Mouse (Mus musculus) limb, embryonic 14.5 days (tissue): Measurements from ENCODE around the gene Nt5m. TPM values are rescaled to one million over a fixed set of nuclear protein-coding genes. Genes with fewer than 3 reads are reported as not detected.
"Not testable (repeated sequence)": the region's sequence is repeated elsewhere in the genome, so short reads cannot be mapped to it uniquely, and the experiment has no call there.

Experiments used
- ATAC-seq: fragments of 200-750 bp; cut with Nextera tagmentation; 2 replicates; pipeline ENCODE4 v1.8.0; 2017; ENCODE audit warnings: low read depth, moderate number of reproducible peaks, moderate TSS enrichment; ENCODE audit not compliant: low FRiP score
- DNase-seq: peaks from one replicate; pipeline ENCODE4 v3.0.0-alpha.2; 2015; ENCODE audit warnings: low spot score
- H3K27ac ChIP-seq: fragments of 300-500 bp; sonication (generic); replicated peaks from 2 replicates; pipeline ENCODE4 v1.5.1; 2014; ENCODE audit warnings: low read depth, mild to moderate bottlenecking, low read length, moderate library complexity, mixed read lengths
- H3K27me3 ChIP-seq: fragments of 300-500 bp; sonication (generic); 2 replicates; pipeline ENCODE4 v1.6.1; 2014; ENCODE audit warnings: low read length, mixed read lengths; ENCODE audit not compliant: control insufficient read depth, insufficient read depth
- H3K36me3 ChIP-seq: fragments of 300-500 bp; sonication (generic); 2 replicates; pipeline ENCODE4 v1.6.1; 2014; ENCODE audit warnings: mild to moderate bottlenecking, low read length, moderate library complexity, mixed read lengths; ENCODE audit not compliant: control insufficient read depth, insufficient read depth
- H3K4me1 ChIP-seq: fragments of 300-500 bp; sonication (generic); 2 replicates; pipeline ENCODE4 v1.6.1; 2014; ENCODE audit warnings: antibody characterized with exemption, low read length, mixed read lengths; ENCODE audit not compliant: control insufficient read depth, insufficient read depth
- H3K4me2 ChIP-seq: fragments of 300-500 bp; sonication (generic); replicated peaks from 2 replicates; pipeline ENCODE4 v1.6.1; 2014; ENCODE audit warnings: low read depth, mild to moderate bottlenecking, low read length, moderate library complexity; ENCODE audit not compliant: severe bottlenecking
- H3K4me3 ChIP-seq: fragments of 300-500 bp; sonication (generic); replicated peaks from 2 replicates; pipeline ENCODE4 v1.5.1; 2014; ENCODE audit warnings: low read length
- H3K9ac ChIP-seq: fragments of 300-500 bp; sonication (generic); 2 replicates; pipeline ENCODE4 v1.6.1; 2014; ENCODE audit warnings: mild to moderate bottlenecking, low read depth, low read length, moderate library complexity; ENCODE audit not compliant: severe bottlenecking
- H3K9me3 ChIP-seq: fragments of 300-500 bp; sonication (generic); 2 replicates; pipeline ENCODE4 v1.6.1; 2016; ENCODE audit warnings: low read length; ENCODE audit not compliant: control insufficient read depth
- POLR2A ChIP-seq: fragments of 200-500 bp; IDR thresholded peaks from 2 replicates; pipeline ENCODE4 v1.8.0; 2012; ENCODE audit warnings: inconsistent platforms, mild to moderate bottlenecking, moderate library complexity, borderline replicate concordance; ENCODE audit not compliant: insufficient read depth, insufficient read length; ENCODE audit errors: extremely low read depth
- WGBS: fragments of 180-500 bp; shearing (Covaris S2); extraction: QIAGEN DNeasy Blood & Tissue Kit; methylation state at CpG from one replicate; pipeline ENCODE4 v1.1.7; 2014; 5-methylcytosine and 5-hydroxymethylcytosine counted together
- polyA plus RNA-seq, 2 experiments: library from polyadenylated mRNA; depleted of rRNA in 1 of 2; stranded (reverse) in 1 of 2; unstranded in 1 of 2; fragments of >200 nt; fragmentation: Nextera tagmentation in 1 of 2; extraction: Ambion mirVana in 1 of 2; gene quantifications; 2 replicates each; pipeline versions ENCODE4 v1.2.1 to v1.2.3; 2012 to 2014

Nt5m gene
- polyA plus RNA-seq, 2 experiments: 39.7 to 41.9 TPM

- Histone ChIP-seq H3K36me3 (peaks cover 38% of the 10 kb centered on the region), H3K4me3 (no peak overlapping the region), H3K9ac (no peak overlapping the region), H3K4me2 (no peak overlapping the region), H3K4me1 (no peaks in the 10 kb centered on the region), H3K27ac (no peak overlapping the region), H3K9me3 (no peaks in the 10 kb centered on the region), H3K27me3 (no peaks in the 10 kb centered on the region)
- no peak for TF ChIP-seq POLR2A
- no peak for ATAC-seq
- DNase-seq: no peak
- WGBS: 81% methylated on average over 6 of the region's 6 CpGs
Observed at GRCm38 (mm10) chr11:59814936-59815335, 24.3 kb upstream of the Nt5m start.

- no peak for DNase-seq
- H3K4me1 ChIP-seq: no peaks in the 10 kb centered on the region
- no peaks in the 10 kb centered on the region for H3K9me3 ChIP-seq
- no peak overlapping the region for H3K4me2 ChIP-seq
- H3K4me3 ChIP-seq: no peak overlapping the region
- peaks cover 44% of the 10 kb centered on the region for H3K36me3 ChIP-seq
- no peak for ATAC-seq
- no peaks in the 10 kb centered on the region for H3K27me3 ChIP-seq
- no peak for TF ChIP-seq POLR2A
- no peak overlapping the region for H3K27ac ChIP-seq
- H3K9ac ChIP-seq: no peak overlapping the region
- 92% methylated on average over 6 of the region's 6 CpGs for WGBS
Observed at GRCm38 (mm10) chr11:59815482-59816065, 23.7 kb upstream of the Nt5m start.

- DNase-seq (no peak), ATAC-seq (no peak)
- Histone ChIP-seq H3K4me3 (no peak overlapping the region), H3K4me1 (no peaks in the 10 kb centered on the region), H3K36me3 (peaks cover 68% of the 10 kb centered on the region), H3K4me2 (no peak overlapping the region), H3K27me3 (no peaks in the 10 kb centered on the region), H3K9me3 (no peaks in the 10 kb centered on the region), H3K27ac (no peak overlapping the region), H3K9ac (no peak overlapping the region)
- 99% methylated on average over 3 of the region's 3 CpGs for WGBS
- TF ChIP-seq POLR2A: no peak
Observed at GRCm38 (mm10) chr11:59817916-59818315, 21.3 kb upstream of the Nt5m start.

- Histone ChIP-seq H3K27ac (no peak overlapping the region), H3K27me3 (no peaks in the 10 kb centered on the region), H3K4me2 (no peak overlapping the region), H3K4me1 (no peaks in the 10 kb centered on the region), H3K36me3 (peaks cover 99% of the 10 kb centered on the region), H3K4me3 (no peak overlapping the region), H3K9me3 (no peaks in the 10 kb centered on the region), H3K9ac (no peak overlapping the region)
- 89% methylated on average over 3 of the region's 3 CpGs for WGBS
- no peak for DNase-seq
- no peak for TF ChIP-seq POLR2A
- ATAC-seq: no peak
Observed at GRCm38 (mm10) chr11:59821625-59822024, 17.6 kb upstream of the Nt5m start.

GRCm38 (mm10) chr11:59837789-59838188, 1.5 kb upstream of the Nt5m start:
- not testable (repeated sequence) for H3K9ac ChIP-seq, H3K9me3 ChIP-seq, ATAC-seq, H3K27me3 ChIP-seq, H3K27ac ChIP-seq, DNase-seq
- peaks cover 16% of the 10 kb centered on the region for H3K4me1 ChIP-seq
- peak overlapping the region; percentile 59; the same call in 1 of the 2 replicates for H3K4me2 ChIP-seq
- H3K4me3 ChIP-seq: 0 out of 2 replicates have a peak overlapping the region, but pooled peaks have one; percentile 90
- WGBS: no CpG with 5 or more reads among the region's 1 CpGs
- peaks cover 41% of the 10 kb centered on the region for H3K36me3 ChIP-seq

GRCm38 (mm10) chr11:59838426-59838825, 821 bp upstream of the Nt5m start:
- peak overlapping the region; percentile 59 for H3K4me2 ChIP-seq
- ATAC-seq: no peak
- peaks cover 16% of the 10 kb centered on the region for H3K4me1 ChIP-seq
- no peak for DNase-seq
- peaks cover 35% of the 10 kb centered on the region for H3K36me3 ChIP-seq
- no peaks in the 10 kb centered on the region for H3K27me3 ChIP-seq
- no peaks in the 10 kb centered on the region for H3K9me3 ChIP-seq
- 56% methylated on average over 4 of the region's 4 CpGs for WGBS
- TF ChIP-seq POLR2A: no peak
- peak overlapping the region; percentile 90 for H3K4me3 ChIP-seq
- no peak overlapping the region for H3K27ac ChIP-seq
- H3K9ac ChIP-seq: peak overlapping the region; percentile 96
